Mouse (Mus musculus): ENCODE data around the gene Nudt16. TPM values are rescaled to one million over a fixed set of nuclear protein-coding genes. Genes with fewer than 3 reads are reported as not detected.
A peak's percentile ranks its signal among the peaks of the same experiment; 100 is the strongest.
"Not testable (repeated sequence)": the region's sequence is repeated elsewhere in the genome, so short reads cannot be mapped to it uniquely, and the experiment has no call there.

Gene Nudt16
- total RNA-seq (2018; cell fraction: chromatin; rRNA removed): 10 to 100 TPM in 10 of 26 experiments, 1 to 10 TPM in 16; 1.5 to 31.4 (median 7.6) TPM
- total RNA-seq (2018; cell fraction: cytosol; rRNA removed): 10 to 100 TPM in 15 of 26 experiments, 1 to 10 TPM in 11; 3.7 to 16.6 (median 11.2) TPM
- 10 to 100 TPM in 14 of 26 experiments, 1 to 10 TPM in 12; 2.6 to 28.8 (median 10.7) TPM for total RNA-seq (2018; cell fraction: nucleus; rRNA removed)
- polyA plus RNA-seq (2018): 5.7 to 15.6 TPM (median 9.2 TPM) in 3 replicates

DNA sequence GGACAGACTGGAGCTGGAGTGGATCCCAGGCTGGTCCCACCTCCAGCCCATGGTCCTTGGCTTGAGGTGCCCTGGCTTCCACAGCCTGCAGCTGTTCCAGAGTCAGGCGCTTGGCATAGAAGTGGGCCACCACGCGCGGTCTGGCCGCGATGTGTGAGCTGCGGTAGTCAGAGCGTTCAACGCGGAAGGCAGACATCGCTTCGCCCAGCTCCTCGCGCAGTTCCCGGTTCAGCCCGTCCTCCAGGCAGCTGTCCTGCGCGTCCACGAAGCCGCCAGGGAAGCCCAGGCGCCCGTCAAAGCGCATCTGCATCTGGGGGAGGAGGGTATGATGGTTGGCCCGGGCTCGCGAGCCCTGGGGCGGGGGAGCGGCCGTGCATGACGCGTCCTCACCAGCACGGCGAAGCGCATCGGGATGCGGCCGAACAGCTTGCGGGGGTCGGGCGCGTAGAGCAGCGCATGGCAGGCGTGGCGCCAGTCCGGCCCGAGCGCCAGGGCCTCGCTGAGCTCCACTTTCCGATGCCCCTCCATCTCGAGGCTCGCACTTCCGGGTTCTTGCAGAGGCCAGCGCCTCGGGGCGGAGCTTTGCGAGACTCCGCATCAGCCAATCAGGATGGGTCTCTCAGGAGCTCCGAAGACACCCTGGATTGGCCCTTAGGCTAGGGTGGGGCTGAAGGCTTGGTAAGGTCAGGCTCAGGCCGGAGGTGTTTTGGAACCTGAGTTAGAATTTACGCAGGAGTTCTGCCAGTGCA lies at the start of gene Nudt16:
Gene Nudt16 (minus strand): TSS at position 572 of the 749 bp plus-strand sequence.
- 1% methylated on average over 60 of the region's 60 CpGs for WGBS (ENCODE audit: missing documents)
- H3K36me3 ChIP-seq (ENCODE audit: inconsistent target): no peaks in the 10 kb centered on the region
- no peaks in the 10 kb centered on the region for H3K79me2 ChIP-seq (ENCODE audit: inconsistent target)
- H3K27ac ChIP-seq: peak within 1 kb of the TSS; percentile 18; the same call in 1 of the 2 replicates
- peak within 1 kb of the TSS; percentile 50 for H3K4me3 ChIP-seq (ENCODE audit: inconsistent target)

- Histone ChIP-seq H3K27ac (no peak within 1 kb of the TSS), H3K4me3 (ENCODE audit: inconsistent target) (no peak within 1 kb of the TSS), H3K36me3 (ENCODE audit: inconsistent target) (no peaks in the 10 kb centered on the region), H3K79me2 (ENCODE audit: inconsistent target) (no peaks in the 10 kb centered on the region)
- 72% methylated on average over 6 of the region's 6 CpGs for WGBS (ENCODE audit: missing documents)
These were observed 13.4 kb upstream of the Nudt16 start, which contains the start of gene 1700080E11Rik for GRCm38 (mm10) chr9:105144992-105145391. TSS of gene 1700080E11Rik (minus strand) at chr9:105145092.

DNA sequence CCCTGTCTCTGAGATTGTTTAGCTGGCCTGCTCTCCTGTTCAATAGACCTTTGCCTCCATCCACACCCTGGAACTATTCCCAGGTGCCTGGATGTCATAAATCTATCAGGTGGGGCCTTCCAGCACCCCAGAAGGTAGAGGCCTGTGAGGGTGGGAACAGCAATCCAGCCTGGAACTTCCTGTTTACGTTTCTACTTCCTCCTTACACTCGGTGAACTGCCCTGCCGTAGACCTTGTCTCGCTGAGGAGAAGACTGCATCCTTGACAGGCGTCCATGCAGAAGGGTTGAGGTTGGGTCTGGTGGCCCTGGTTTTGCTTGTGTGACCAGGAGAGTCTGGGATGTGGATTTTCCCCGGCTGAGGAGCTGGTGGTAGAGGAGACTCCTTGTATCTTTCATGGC lies 7.6 kb upstream of the Nudt16 start:
- Histone ChIP-seq H3K36me3 (ENCODE audit: inconsistent target) (no peaks in the 10 kb centered on the region), H3K27ac (no peak overlapping the region), H3K79me2 (ENCODE audit: inconsistent target) (no peaks in the 10 kb centered on the region), H3K4me3 (ENCODE audit: inconsistent target) (no peak overlapping the region)
- 38% methylated on average over 6 of the region's 6 CpGs for WGBS (ENCODE audit: missing documents)

DNA sequence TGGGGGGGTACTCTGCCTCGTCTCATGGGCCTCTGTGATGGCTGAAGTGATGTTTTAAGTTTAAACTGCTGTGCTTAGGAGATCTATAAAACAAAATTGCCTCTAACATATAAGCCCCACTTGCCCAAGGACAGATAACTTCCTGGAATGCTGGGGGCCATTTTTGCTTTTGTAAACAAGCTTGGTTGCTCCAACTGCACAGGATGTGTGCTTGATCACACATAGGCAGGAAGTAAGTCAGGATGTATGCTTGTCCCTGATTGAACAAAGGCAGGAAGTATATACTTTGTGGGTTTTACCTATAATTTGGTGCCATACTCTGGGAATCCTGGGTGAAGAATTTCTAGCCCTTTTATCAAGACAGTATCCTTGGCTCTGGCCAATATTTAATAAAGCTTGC lies 4.8 kb upstream of the Nudt16 start:
- 67% methylated on average over 1 of the region's 1 CpGs for WGBS (ENCODE audit: missing documents)
- Histone ChIP-seq H3K4me3 (ENCODE audit: inconsistent target) (no peak overlapping the region), H3K36me3 (ENCODE audit: inconsistent target) (no peaks in the 10 kb centered on the region), H3K27ac (no peak overlapping the region), H3K79me2 (ENCODE audit: inconsistent target) (no peaks in the 10 kb centered on the region)

DNA sequence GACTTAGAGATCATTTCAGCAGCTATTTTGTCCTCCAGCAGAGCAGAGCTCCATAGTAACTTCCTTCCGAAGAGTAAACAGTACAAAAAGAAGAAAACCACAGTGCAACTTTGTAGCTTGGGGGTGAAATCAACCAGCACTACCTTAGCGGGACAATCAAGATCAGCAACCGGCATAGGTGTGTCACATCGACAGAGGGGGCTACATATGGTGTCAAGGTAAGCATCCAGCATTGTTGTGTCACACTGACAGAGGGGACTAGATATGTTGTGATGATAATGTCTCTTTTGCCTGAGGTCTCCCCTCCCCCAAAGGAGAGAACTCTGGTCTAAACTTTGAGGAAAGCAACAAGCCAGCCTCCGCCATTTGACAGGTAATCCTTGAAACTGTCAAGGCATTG lies 2.9 kb upstream of the Nudt16 start:
- no peak overlapping the region for H3K4me3 ChIP-seq (ENCODE audit: inconsistent target)
- no peaks in the 10 kb centered on the region for H3K79me2 ChIP-seq (ENCODE audit: inconsistent target)
- H3K36me3 ChIP-seq (ENCODE audit: inconsistent target): no peaks in the 10 kb centered on the region
- WGBS (ENCODE audit: missing documents): 40% methylated on average over 4 of the region's 5 CpGs
- no peak overlapping the region for H3K27ac ChIP-seq

- no peak overlapping the region for H3K27ac ChIP-seq
- no peaks in the 10 kb centered on the region for H3K79me2 ChIP-seq (ENCODE audit: inconsistent target)
- H3K36me3 ChIP-seq (ENCODE audit: inconsistent target): no peaks in the 10 kb centered on the region
- 23% methylated on average over 5 of the region's 5 CpGs for WGBS (ENCODE audit: missing documents)
- peak overlapping the region; percentile 23 for H3K4me3 ChIP-seq (ENCODE audit: inconsistent target)
These were observed 361 bp upstream of the Nudt16 start for GRCm38 (mm10) chr9:105132002-105132367.

DNA sequence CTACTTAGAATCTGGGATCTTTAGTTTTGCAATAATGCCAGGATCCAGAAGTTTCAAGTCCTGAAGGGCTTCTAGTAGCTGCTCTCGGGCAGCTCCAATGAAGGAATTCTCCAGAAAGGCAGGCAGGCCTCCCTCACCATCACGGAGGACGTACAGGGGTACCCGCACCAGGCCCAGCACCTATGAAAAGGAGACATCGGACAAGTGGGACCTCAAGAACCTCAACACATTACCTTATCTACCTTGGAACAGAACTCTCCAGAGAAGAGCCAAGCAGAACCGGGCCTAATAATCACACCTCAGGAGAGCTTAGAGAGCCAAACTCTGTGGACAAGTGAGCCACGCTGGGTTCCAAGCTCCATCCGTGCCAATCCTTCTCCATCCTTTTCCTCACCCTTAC lies 1.3 kb downstream of the Nudt16 start:
- H3K4me3 ChIP-seq (ENCODE audit: inconsistent target): no peak overlapping the region
- H3K36me3 ChIP-seq (ENCODE audit: inconsistent target): no peaks in the 10 kb centered on the region
- WGBS (ENCODE audit: missing documents): 97% methylated on average over 8 of the region's 8 CpGs
- no peaks in the 10 kb centered on the region for H3K79me2 ChIP-seq (ENCODE audit: inconsistent target)
- H3K27ac ChIP-seq: no peak overlapping the region

GRCm38 (mm10) chr9:105125206-105125605 lies 6.4 kb downstream of the Nudt16 start:
- 100% methylated on average over 3 of the region's 3 CpGs for whole genome bisulfite sequencing (ENCODE audit: missing documents)
- H3K36me3 ChIP-seq (ENCODE audit: inconsistent target); H3K4me3 ChIP-seq (ENCODE audit: inconsistent target); H3K27ac ChIP-seq; H3K79me2 ChIP-seq (ENCODE audit: inconsistent target): not testable (repeated sequence)

DNA sequence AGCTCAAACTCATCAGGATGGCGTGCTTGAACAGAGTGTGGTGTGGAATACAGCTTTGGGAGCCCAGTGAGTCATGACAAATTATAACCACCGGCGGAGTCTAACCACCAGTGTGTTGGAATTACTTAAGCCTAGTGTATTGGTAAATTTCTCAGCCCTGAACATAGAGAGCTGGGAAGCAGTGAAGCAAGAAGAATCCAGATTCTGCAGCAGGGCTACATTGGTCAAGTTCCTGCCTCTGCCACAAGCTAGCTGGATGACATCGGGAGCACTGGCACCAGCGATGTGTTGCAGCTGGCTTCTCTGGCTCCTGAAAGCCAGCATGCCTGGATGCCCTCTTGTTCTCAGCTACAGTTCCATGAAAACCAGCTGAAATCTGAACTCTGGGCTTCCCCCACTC lies 27.7 kb downstream of the Nudt16 start:
- WGBS (ENCODE audit: missing documents): 93% methylated on average over 5 of the region's 5 CpGs
- H3K27ac ChIP-seq: no peak overlapping the region
- H3K79me2 ChIP-seq (ENCODE audit: inconsistent target): no peaks in the 10 kb centered on the region
- no peak overlapping the region for H3K4me3 ChIP-seq (ENCODE audit: inconsistent target)
- no peaks in the 10 kb centered on the region for H3K36me3 ChIP-seq (ENCODE audit: inconsistent target)

DNA sequence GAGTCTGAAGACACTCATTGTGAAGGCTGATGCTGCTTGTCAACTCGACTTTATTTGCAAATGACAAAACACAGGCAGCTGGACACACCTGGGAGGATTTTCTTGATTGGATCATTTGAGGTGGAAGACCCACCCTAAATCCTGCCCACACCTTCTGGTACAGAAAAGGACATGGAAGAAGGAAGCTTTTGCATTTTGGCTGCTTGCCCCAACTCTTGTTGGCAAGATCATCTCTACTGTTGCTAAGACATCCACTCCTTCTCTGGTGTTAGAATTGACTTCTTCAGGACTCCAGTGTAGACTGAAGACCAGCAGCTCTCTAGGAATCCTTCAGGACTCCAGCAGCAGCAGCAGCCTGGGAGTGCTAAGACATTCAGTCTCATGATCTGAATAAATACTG lies 29.7 kb downstream of the Nudt16 start:
- Histone ChIP-seq H3K79me2 (ENCODE audit: inconsistent target) (no peaks in the 10 kb centered on the region), H3K27ac (no peak overlapping the region), H3K4me3 (ENCODE audit: inconsistent target) (no peak overlapping the region), H3K36me3 (ENCODE audit: inconsistent target) (no peaks in the 10 kb centered on the region)
- 82% methylated on average over 1 of the region's 1 CpGs for WGBS (ENCODE audit: missing documents)

DNA sequence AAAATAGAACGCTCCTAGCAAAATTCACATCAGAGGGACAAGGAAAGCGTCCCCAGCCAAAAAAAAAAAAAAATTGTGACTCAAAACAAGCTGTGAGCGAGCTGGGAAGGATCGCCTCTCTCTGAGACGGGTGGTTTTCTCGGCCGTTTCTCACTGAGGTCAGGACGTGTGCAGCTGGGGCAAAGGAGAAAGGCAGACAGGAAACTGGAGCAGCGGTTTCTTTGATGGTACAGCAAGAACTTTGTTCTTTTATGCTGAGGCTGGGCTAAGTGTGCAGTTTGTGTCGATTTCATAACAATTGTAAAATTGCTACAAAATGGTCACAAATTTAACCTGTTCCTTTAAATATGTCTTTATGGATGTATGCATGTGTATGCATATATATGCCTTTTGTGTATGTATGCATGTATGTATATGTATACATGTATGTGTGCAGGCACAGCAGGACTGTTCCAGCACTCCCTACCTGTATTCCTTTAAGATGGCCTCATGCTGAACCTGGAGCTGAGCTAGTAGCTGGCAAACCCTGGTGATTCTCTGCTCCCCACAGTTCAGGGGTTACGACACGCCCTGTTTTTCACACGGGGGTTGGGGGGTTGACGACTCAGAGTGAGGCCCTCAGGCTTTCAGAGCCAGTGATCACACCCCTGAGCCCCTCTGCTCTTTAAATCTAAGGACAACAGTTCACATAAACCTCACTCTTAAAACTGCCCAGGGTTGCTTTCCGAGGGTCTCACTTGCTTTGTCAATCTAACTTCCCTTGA lies 30.6 kb downstream of the Nudt16 start:
- 35% methylated on average over 15 of the region's 15 CpGs for WGBS (ENCODE audit: missing documents)
- Histone ChIP-seq H3K4me3 (ENCODE audit: inconsistent target) (no peak overlapping the region), H3K79me2 (ENCODE audit: inconsistent target) (no peaks in the 10 kb centered on the region), H3K36me3 (ENCODE audit: inconsistent target) (no peaks in the 10 kb centered on the region), H3K27ac (no peak overlapping the region)

- H3K79me2 ChIP-seq (ENCODE audit: inconsistent target): no peaks in the 10 kb centered on the region
- no peak overlapping the region for H3K4me3 ChIP-seq (ENCODE audit: inconsistent target)
- WGBS (ENCODE audit: missing documents): 100% methylated on average over 3 of the region's 3 CpGs
- no peak overlapping the region for H3K27ac ChIP-seq
- peaks cover 26% of the 10 kb centered on the region for H3K36me3 ChIP-seq (ENCODE audit: inconsistent target)
These were observed 51.4 kb downstream of the Nudt16 start for GRCm38 (mm10) chr9:105080246-105080645.
